Mouse (Mus musculus) forebrain, embryonic 15.5 days (tissue): Measurements from ENCODE around the gene Pgc. TPM values are rescaled to one million over a fixed set of nuclear protein-coding genes. Genes with fewer than 3 reads are reported as not detected.

Source experiments
- ATAC-seq: fragments of 200-750 bp; cut with Nextera tagmentation; replicated peaks from 2 replicates; pipeline ENCODE4 v1.8.0; 2017; ENCODE audit warnings: mild to moderate bottlenecking, moderate TSS enrichment, moderate library complexity
- H3K27ac ChIP-seq: fragments of 300-500 bp; sonication (generic); replicated peaks from 2 replicates; pipeline ENCODE4 v1.5.1; 2015; ENCODE audit warnings: mild to moderate bottlenecking, inconsistent platforms
- H3K27me3 ChIP-seq: fragments of 300-500 bp; sonication (generic); 2 replicates; pipeline ENCODE4 v1.6.1; 2015; ENCODE audit warnings: inconsistent platforms
- H3K36me3 ChIP-seq: fragments of 300-500 bp; sonication (generic); 2 replicates; pipeline ENCODE4 v1.6.1; 2015; ENCODE audit warnings: mild to moderate bottlenecking, inconsistent platforms
- H3K4me1 ChIP-seq: fragments of 300-500 bp; sonication (generic); 2 replicates; pipeline ENCODE4 v1.6.1; 2015; ENCODE audit warnings: inconsistent platforms
- H3K4me2 ChIP-seq: fragments of 300-500 bp; sonication (generic); replicated peaks from 2 replicates; pipeline ENCODE4 v1.6.1; 2015; ENCODE audit warnings: mild to moderate bottlenecking, inconsistent platforms
- H3K4me3 ChIP-seq: fragments of 300-500 bp; sonication (generic); 2 replicates; pipeline ENCODE4 v1.5.1; 2015; ENCODE audit warnings: mild to moderate bottlenecking, inconsistent platforms
- H3K9ac ChIP-seq: fragments of 300-500 bp; sonication (generic); replicated peaks from 2 replicates; pipeline ENCODE4 v1.6.1; 2015; ENCODE audit warnings: mild to moderate bottlenecking, inconsistent platforms
- H3K9me3 ChIP-seq: fragments of 300-500 bp; sonication (generic); 2 replicates; pipeline ENCODE4 v1.6.1; 2016; ENCODE audit warnings: inconsistent platforms
- WGBS: fragments of 180-500 bp; shearing (Covaris S2); methylation state at CpG from one replicate; pipeline ENCODE4 v1.1.7; 2015; ENCODE audit warnings: mixed read lengths; 5-methylcytosine and 5-hydroxymethylcytosine counted together
- polyA plus RNA-seq: library from polyadenylated mRNA; unstranded; fragments of >200 nt; fragmentation: Nextera tagmentation; extraction: Ambion mirVana; gene quantifications from 2 replicates; pipeline ENCODE4 v1.2.1, GENCODE M21; 2015

Gene Pgc
- polyA plus RNA-seq, 1 experiment from 2014 or later, result not detected

- Histone ChIP-seq H3K27me3 (no peaks in the 10 kb centered on the region), H3K4me2 (no peak overlapping the region), H3K36me3 (no peaks in the 10 kb centered on the region), H3K4me3 (no peak overlapping the region), H3K27ac (no peak overlapping the region), H3K9me3 (no peaks in the 10 kb centered on the region), H3K9ac (no peak overlapping the region), H3K4me1 (no peaks in the 10 kb centered on the region)
- no peak for ATAC-seq
- 69% methylated on average over 6 of the region's 6 CpGs for whole genome bisulfite sequencing
Observed at GRCm38 (mm10) chr17:47711883-47712282, 14.8 kb upstream of the Pgc start.

GRCm38 (mm10) chr17:47712889-47713571 is 13.6 kb upstream of the Pgc start:
- Histone ChIP-seq H3K27me3 (no peaks in the 10 kb centered on the region), H3K4me2 (no peak overlapping the region), H3K4me1 (no peaks in the 10 kb centered on the region), H3K9ac (no peak overlapping the region), H3K36me3 (no peaks in the 10 kb centered on the region), H3K4me3 (no peak overlapping the region), H3K27ac (no peak overlapping the region), H3K9me3 (no peaks in the 10 kb centered on the region)
- ATAC-seq, result no peak
- 35% methylated on average over 16 of the region's 22 CpGs for WGBS

GRCm38 (mm10) chr17:47715037-47715436 is 11.6 kb upstream of the Pgc start:
- Histone ChIP-seq H3K9ac (no peak overlapping the region), H3K27me3 (no peaks in the 10 kb centered on the region), H3K36me3 (no peaks in the 10 kb centered on the region), H3K4me3 (no peak overlapping the region), H3K4me1 (no peaks in the 10 kb centered on the region), H3K4me2 (no peak overlapping the region), H3K9me3 (no peaks in the 10 kb centered on the region), H3K27ac (no peak overlapping the region)
- WGBS, result 55% methylated on average over 3 of the region's 3 CpGs
- ATAC-seq, result no peak

GRCm38 (mm10) chr17:47721183-47721582 is 5.5 kb upstream of the Pgc start:
- no peaks in the 10 kb centered on the region for H3K9me3 ChIP-seq
- no peak overlapping the region for H3K27ac ChIP-seq
- H3K27me3 ChIP-seq, result no peaks in the 10 kb centered on the region
- no peaks in the 10 kb centered on the region for H3K4me1 ChIP-seq
- 90% methylated on average over 4 of the region's 4 CpGs for WGBS
- no peak overlapping the region for H3K4me3 ChIP-seq
- ATAC-seq, result no peak
- H3K4me2 ChIP-seq, result no peak overlapping the region
- H3K36me3 ChIP-seq, result no peaks in the 10 kb centered on the region
- no peak overlapping the region for H3K9ac ChIP-seq

GRCm38 (mm10) chr17:47730633-47731575 is 4.3 kb downstream of the Pgc start:
- H3K27ac ChIP-seq, result no peak overlapping the region
- no peak for ATAC-seq
- H3K9me3 ChIP-seq, result no peaks in the 10 kb centered on the region
- no peaks in the 10 kb centered on the region for H3K36me3 ChIP-seq
- 53% methylated on average over 24 of the region's 24 CpGs for WGBS
- H3K9ac ChIP-seq, result no peak overlapping the region
- no peak overlapping the region for H3K4me3 ChIP-seq
- no peaks in the 10 kb centered on the region for H3K4me1 ChIP-seq
- no peak overlapping the region for H3K4me2 ChIP-seq
- H3K27me3 ChIP-seq, result no peaks in the 10 kb centered on the region

GRCm38 (mm10) chr17:47735553-47736100 is 9.0 kb downstream of the Pgc start:
- H3K27ac ChIP-seq, result no peak overlapping the region
- H3K4me3 ChIP-seq, result no peak overlapping the region
- H3K9ac ChIP-seq, result no peak overlapping the region
- peaks cover 19% of the 10 kb centered on the region for H3K4me1 ChIP-seq
- WGBS, result 76% methylated on average over 14 of the region's 14 CpGs
- ATAC-seq, result no peak
- H3K9me3 ChIP-seq, result no peaks in the 10 kb centered on the region
- H3K27me3 ChIP-seq, result peaks cover 29% of the 10 kb centered on the region
- no peak overlapping the region for H3K4me2 ChIP-seq
- no peaks in the 10 kb centered on the region for H3K36me3 ChIP-seq

GRCm38 (mm10) chr17:47736856-47737255 is 10.2 kb downstream of the Pgc start, which contains the start of gene Tfeb:
Gene Tfeb (plus strand): TSS chr17:47737030.
- under 1% methylated on average over 47 of the region's 47 CpGs for WGBS
- H3K4me1 ChIP-seq, result peaks cover 19% of the 10 kb centered on the region
- no peaks in the 10 kb centered on the region for H3K36me3 ChIP-seq
- peak within 1 kb of the TSS; percentile 54 for H3K9ac ChIP-seq
- peaks cover 29% of the 10 kb centered on the region for H3K27me3 ChIP-seq
- no peaks in the 10 kb centered on the region for H3K9me3 ChIP-seq
- H3K27ac ChIP-seq, result no peak within 1 kb of the TSS
- H3K4me3 ChIP-seq, result peak within 1 kb of the TSS; percentile 66
- peak; percentile 89 for ATAC-seq
- peak within 1 kb of the TSS; percentile 99 for H3K4me2 ChIP-seq

GRCm38 (mm10) chr17:47737271-47738065 is 10.8 kb downstream of the Pgc start:
- Histone ChIP-seq H3K9ac (peak overlapping the region; percentile 54), H3K4me3 (peak overlapping the region; percentile 66), H3K27me3 (peaks cover 29% of the 10 kb centered on the region), H3K4me1 (peaks cover 19% of the 10 kb centered on the region), H3K36me3 (no peaks in the 10 kb centered on the region), H3K4me2 (peak overlapping the region; percentile 99), H3K9me3 (no peaks in the 10 kb centered on the region), H3K27ac (no peak overlapping the region)
- under 1% methylated on average over 48 of the region's 60 CpGs for WGBS
- peak; percentile 84 for ATAC-seq

- Histone ChIP-seq H3K9ac (peak overlapping the region; percentile 27), H3K9me3 (no peaks in the 10 kb centered on the region), H3K27ac (no peak overlapping the region), H3K4me1 (peaks cover 19% of the 10 kb centered on the region), H3K36me3 (no peaks in the 10 kb centered on the region), H3K4me2 (peak overlapping the region; percentile 99), H3K4me3 (peak overlapping the region; percentile 66), H3K27me3 (peaks cover 29% of the 10 kb centered on the region)
- WGBS, result under 1% methylated on average over 60 of the region's 61 CpGs
- peak; percentile 11 for ATAC-seq
Observed at GRCm38 (mm10) chr17:47738066-47738878, 11.6 kb downstream of the Pgc start.

- Histone ChIP-seq H3K27me3 (peaks cover 29% of the 10 kb centered on the region), H3K4me3 (peak overlapping the region; percentile 66), H3K36me3 (no peaks in the 10 kb centered on the region), H3K9me3 (no peaks in the 10 kb centered on the region), H3K27ac (no peak overlapping the region), H3K4me2 (peak overlapping the region; percentile 99), H3K4me1 (peaks cover 19% of the 10 kb centered on the region), H3K9ac (no peak overlapping the region)
- WGBS, result 8% methylated on average over 20 of the region's 20 CpGs
- no peak for ATAC-seq
Observed at GRCm38 (mm10) chr17:47738879-47739798, 12.5 kb downstream of the Pgc start.
